In the genomic region with DNA sequence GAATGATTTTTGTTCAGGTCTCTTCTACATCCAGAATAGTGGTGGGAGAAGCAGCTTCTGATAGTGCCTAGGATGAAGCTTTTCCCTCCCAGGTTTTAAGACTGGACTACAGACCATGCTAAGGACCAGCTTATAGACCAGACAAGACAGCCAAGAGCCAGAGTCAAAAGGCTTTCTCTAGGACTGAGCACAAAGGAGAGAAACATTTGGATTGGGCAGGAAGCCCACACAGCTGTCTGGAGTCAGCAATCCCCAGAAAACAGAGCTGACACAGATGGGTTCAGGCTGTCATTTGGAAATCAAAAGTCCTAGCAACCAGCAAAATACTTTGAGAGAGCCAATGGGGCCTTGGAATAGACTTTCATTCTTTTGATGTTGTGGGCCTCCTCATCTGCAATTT, we compare ENCODE assay signal across 8 mouse cellular contexts.
A peak's percentile ranks its signal among the peaks of the same experiment; 100 is the strongest.
DNase-seq lines count a peak whose midpoint lies in the region; ATAC-seq lines count a peak whose summit lies in the region.
"Had no signal": no experiment of that assay in that cellular context is flagged by ENCODE, and none has a peak within 500 bp of the region (broad histone marks: within the 10 kb centered on the region; RNA-seq: fewer than 3 reads in every experiment).

No protein-coding gene starts in this region.

- H3K4me3 ChIP-seq in kidney, embryonic 16.5 days (ENCODE audit: low read length), result no peak overlapping the region
- H3K4me3 ChIP-seq: megakaryocyte, embryonic 14.5 days had no signal

- no peak overlapping the region for H3K9ac ChIP-seq in kidney, embryonic 16.5 days (replicated peaks; ENCODE audit: low read length)

- H3K4me1 ChIP-seq in kidney, embryonic 16.5 days (ENCODE audit: insufficient read depth, low read length), result no peaks in the 10 kb centered on the region
- H3K4me1 ChIP-seq: megakaryocyte, embryonic 14.5 days had no signal

- peak overlapping the region; percentile 61 for H3K27ac ChIP-seq in kidney, embryonic 16.5 days (ENCODE audit: low read length)

- no peaks in the 10 kb centered on the region for H3K27me3 ChIP-seq in kidney, embryonic 16.5 days (ENCODE audit: insufficient read depth, low read length)
- H3K27me3 ChIP-seq: megakaryocyte, embryonic 14.5 days had no signal

- H3K4me2 ChIP-seq in kidney, embryonic 16.5 days (replicated peaks; ENCODE audit: low read depth, low read length), result no peak overlapping the region

- DNase-seq in kidney, adult 9 months, result peak; percentile 18
- DNase-seq in kidney, adult 11 months, result no peak
- DNase-seq in heart, adult 8-10 months (ENCODE audit: low spot score), result peak; percentile 53
- peak; percentile 64 to 76 for DNase-seq in lung, postnatal 4 days
- DNase-seq in embryo, embryonic 11 days, result no peak
- DNase-seq in cerebellum, adult 11-12 months, result no peak

- peak; percentile 78; the same call in 1 of the 2 replicates for ATAC-seq in kidney, embryonic 16.5 days (ENCODE audit: low FRiP score, low TSS enrichment)

- no peaks in the 10 kb centered on the region for H3K9me3 ChIP-seq in kidney, embryonic 16.5 days (ENCODE audit: low read length)
- H3K9me3 ChIP-seq: megakaryocyte, embryonic 14.5 days had no signal

- peaks cover 13% of the 10 kb centered on the region; the same call in 1 of the 2 replicates for H3K36me3 ChIP-seq in kidney, embryonic 16.5 days (ENCODE audit: insufficient read depth, low read length)

Comparison
In these comparisons a context has a peak if more than half of its experiments do, and no peak if none do; other contexts are left out.
1. DNase-seq: peak in kidney, adult 9 months (single experiment), heart, adult 8-10 months (single experiment) and lung, postnatal 4 days (2 of 2); none in kidney, adult 11 months (single experiment), embryo, embryonic 11 days (single experiment) and cerebellum, adult 11-12 months (single experiment).